Mouse (Mus musculus): ENCODE measurements around the gene Tnnc2.

Gene Tnnc2

GRCm38 (mm10) chr2:164795868-164796267 lies 16.1 kb upstream of the Tnnc2 start:
- no peak for DNase-seq (ENCODE audit: low read depth, low spot score)

- peak; percentile 89 for DNase-seq (ENCODE audit: low read depth, low spot score)
Measured at GRCm38 (mm10) chr2:164794293-164794692, 14.5 kb upstream of the Tnnc2 start.

GRCm38 (mm10) chr2:164793772-164794171 lies 14.0 kb upstream of the Tnnc2 start:
- no peak for DNase-seq (ENCODE audit: low read depth, low spot score)

GRCm38 (mm10) chr2:164793236-164793635 lies 13.5 kb upstream of the Tnnc2 start:
- DNase-seq (ENCODE audit: low read depth, low spot score) = peak; percentile 65

- no peak for DNase-seq (ENCODE audit: low read depth, low spot score)
Measured at GRCm38 (mm10) chr2:164792400-164793190, 12.8 kb upstream of the Tnnc2 start.

- DNase-seq (ENCODE audit: low read depth, low spot score) = no peak
Measured at GRCm38 (mm10) chr2:164791841-164792261, 12.1 kb upstream of the Tnnc2 start.

- no peak for DNase-seq (ENCODE audit: low read depth, low spot score)
Measured at GRCm38 (mm10) chr2:164790451-164790850, 10.7 kb upstream of the Tnnc2 start.

GRCm38 (mm10) chr2:164788411-164788810 lies 8.6 kb upstream of the Tnnc2 start:
- DNase-seq (ENCODE audit: low read depth, low spot score) = no peak

- DNase-seq (ENCODE audit: low read depth, low spot score) = no peak
Measured at GRCm38 (mm10) chr2:164787779-164788178, 8.0 kb upstream of the Tnnc2 start.

GRCm38 (mm10) chr2:164787032-164787431 lies 7.3 kb upstream of the Tnnc2 start:
- no peak for DNase-seq (ENCODE audit: low read depth, low spot score)

- DNase-seq (ENCODE audit: low read depth, low spot score) = no peak
Measured at GRCm38 (mm10) chr2:164786388-164786885, 6.7 kb upstream of the Tnnc2 start.

- DNase-seq (ENCODE audit: low read depth, low spot score) = peak; percentile 85
Measured at GRCm38 (mm10) chr2:164785481-164786387, 6.0 kb upstream of the Tnnc2 start, which contains the start of gene Snx21. TSS of gene Snx21 (plus strand) at chr2:164785823.

GRCm38 (mm10) chr2:164784869-164785420 lies 5.2 kb upstream of the Tnnc2 start:
- no peak for DNase-seq (ENCODE audit: low read depth, low spot score)

- no peak for DNase-seq (ENCODE audit: low read depth, low spot score)
Measured at GRCm38 (mm10) chr2:164783926-164784581, 4.3 kb upstream of the Tnnc2 start.

GRCm38 (mm10) chr2:164781876-164782275 lies 2.1 kb upstream of the Tnnc2 start:
- DNase-seq (ENCODE audit: low read depth, low spot score) = no peak

- no peak for DNase-seq (ENCODE audit: low read depth, low spot score)
Measured at GRCm38 (mm10) chr2:164778809-164779208, 958 bp downstream of the Tnnc2 start.

- DNase-seq (ENCODE audit: low read depth, low spot score) = no peak
Measured at GRCm38 (mm10) chr2:164778015-164778287, 1.8 kb downstream of the Tnnc2 start.

- no peak for DNase-seq (ENCODE audit: low read depth, low spot score)
Measured at GRCm38 (mm10) chr2:164777246-164778014, 2.3 kb downstream of the Tnnc2 start.

GRCm38 (mm10) chr2:164776801-164777200 lies 3.0 kb downstream of the Tnnc2 start:
- no peak for DNase-seq (ENCODE audit: low read depth, low spot score)

GRCm38 (mm10) chr2:164776130-164776529 lies 3.6 kb downstream of the Tnnc2 start:
- DNase-seq (ENCODE audit: low read depth, low spot score) = no peak

- DNase-seq (ENCODE audit: low read depth, low spot score) = no peak
Measured at GRCm38 (mm10) chr2:164773989-164774364, 5.8 kb downstream of the Tnnc2 start.

All from mesoderm, embryonic 11.5 days (tissue).